Mouse (Mus musculus): ENCODE data around the gene Prdx3.

Prdx3 gene

DNA sequence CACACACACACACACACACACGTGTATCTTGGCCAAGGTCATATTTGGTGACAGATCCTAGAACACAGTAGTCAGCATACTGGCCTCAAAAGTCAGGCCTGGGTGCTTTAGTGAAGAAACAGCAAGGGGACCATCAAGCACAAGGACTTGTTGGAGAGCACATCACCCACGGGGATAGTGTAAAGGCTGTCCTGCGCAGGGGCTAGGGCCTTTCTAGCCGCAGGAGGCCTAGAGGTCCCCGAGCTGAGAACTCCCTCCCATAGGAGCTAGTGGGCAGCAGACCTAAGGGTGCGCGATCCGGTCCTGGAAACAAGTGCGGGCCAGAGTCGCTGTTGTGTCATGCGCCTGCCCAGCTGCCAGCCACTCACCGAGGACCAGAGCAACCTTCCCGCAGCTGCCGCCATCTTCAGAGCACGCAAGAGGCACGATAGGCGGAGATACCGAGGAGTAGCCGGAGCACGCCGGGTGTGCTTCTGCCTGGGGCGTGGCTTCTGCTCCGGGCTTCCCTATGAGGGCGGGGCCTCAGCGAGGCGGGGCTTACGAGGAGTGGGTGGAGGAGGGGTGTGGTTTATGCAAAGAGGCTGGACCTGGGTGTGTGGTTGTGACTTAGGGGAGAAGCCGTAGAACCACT, at the start of gene Prdx3:
TSS of gene Prdx3 (minus strand) at position 493 of the 631 bp plus-strand sequence.
- Histone ChIP-seq H3K4me1 (replicated peaks; ENCODE audit: low read depth, low read length) (peaks cover 22% of the 10 kb centered on the region), H3K4me3 (replicated peaks; ENCODE audit: low read length) (peak within 1 kb of the TSS; percentile 88), H3K36me3 (ENCODE audit: insufficient read depth, low read length) (peaks cover 36% of the 10 kb centered on the region), H3K27me3 (ENCODE audit: insufficient read depth, low read length) (no peaks in the 10 kb centered on the region), H3K9me3 (ENCODE audit: low read length) (no peaks in the 10 kb centered on the region)
- TF ChIP-seq NANOG (IDR thresholded peaks at IDR 0.05; ENCODE audit: borderline replicate concordance, low read length) (no peak), POU5F1 (IDR thresholded peaks at IDR 0.05; ENCODE audit: borderline replicate concordance, low read length) (no peak), CTCF (conservative IDR thresholded peaks at IDR 0.05; ENCODE audit: low read length) (no peak)

DNA sequence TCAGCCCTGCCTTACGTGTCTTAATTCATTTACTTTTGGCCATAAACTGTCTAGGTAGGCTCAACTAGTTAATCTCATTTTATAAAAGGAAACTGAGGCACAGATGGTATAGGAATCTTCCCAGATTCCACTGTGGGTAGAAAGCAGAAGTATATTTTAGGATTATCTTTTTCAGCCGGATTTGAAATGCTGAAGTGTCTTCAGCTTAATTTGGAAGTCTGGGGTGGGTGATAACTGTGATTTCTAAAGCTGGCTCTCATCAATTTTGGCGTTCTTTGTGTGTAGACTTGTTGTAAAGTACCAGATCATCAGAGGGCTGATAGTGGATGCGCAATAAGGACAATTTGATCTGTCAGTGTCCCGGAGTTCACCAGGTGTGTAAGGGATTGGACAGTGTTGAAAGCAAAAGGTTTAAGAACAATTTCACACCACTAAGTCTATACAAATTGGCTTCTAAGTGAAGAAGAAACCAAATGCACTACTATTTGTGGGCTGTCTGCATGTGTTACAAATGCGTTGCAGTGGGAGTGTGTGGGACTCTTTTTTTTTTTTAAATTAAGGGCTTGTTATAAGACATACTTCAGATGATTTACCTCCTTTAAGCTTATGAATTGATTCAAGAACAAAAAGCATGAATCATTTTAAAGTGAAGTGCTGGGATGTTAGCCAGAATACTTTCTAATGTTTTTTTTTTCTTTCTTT, 42.7 kb upstream of the Prdx3 start:
- Histone ChIP-seq H3K36me3 (ENCODE audit: insufficient read depth, low read length) (no peaks in the 10 kb centered on the region), H3K4me3 (replicated peaks; ENCODE audit: low read length) (no peak overlapping the region), H3K9me3 (ENCODE audit: low read length) (no peaks in the 10 kb centered on the region), H3K4me1 (replicated peaks; ENCODE audit: low read depth, low read length) (no peaks in the 10 kb centered on the region), H3K27me3 (ENCODE audit: insufficient read depth, low read length) (no peaks in the 10 kb centered on the region)
- TF ChIP-seq NANOG (IDR thresholded peaks at IDR 0.05; ENCODE audit: borderline replicate concordance, low read length) = no peak
- no peak for TF ChIP-seq CTCF (conservative IDR thresholded peaks at IDR 0.05; ENCODE audit: low read length)
- no peak for TF ChIP-seq POU5F1 (IDR thresholded peaks at IDR 0.05; ENCODE audit: borderline replicate concordance, low read length)

GRCm38 (mm10) chr19:60915862-60916261, 41.5 kb upstream of the Prdx3 start:
- TF ChIP-seq POU5F1 (IDR thresholded peaks at IDR 0.05; ENCODE audit: borderline replicate concordance, low read length) = no peak
- no peak for TF ChIP-seq NANOG (IDR thresholded peaks at IDR 0.05; ENCODE audit: borderline replicate concordance, low read length)
- TF ChIP-seq CTCF (conservative IDR thresholded peaks at IDR 0.05; ENCODE audit: low read length) = no peak
- Histone ChIP-seq H3K4me3 (replicated peaks; ENCODE audit: low read length) (no peak overlapping the region), H3K4me1 (replicated peaks; ENCODE audit: low read depth, low read length) (no peaks in the 10 kb centered on the region), H3K27me3 (ENCODE audit: insufficient read depth, low read length) (no peaks in the 10 kb centered on the region), H3K9me3 (ENCODE audit: low read length) (no peaks in the 10 kb centered on the region), H3K36me3 (ENCODE audit: insufficient read depth, low read length) (no peaks in the 10 kb centered on the region)

DNA sequence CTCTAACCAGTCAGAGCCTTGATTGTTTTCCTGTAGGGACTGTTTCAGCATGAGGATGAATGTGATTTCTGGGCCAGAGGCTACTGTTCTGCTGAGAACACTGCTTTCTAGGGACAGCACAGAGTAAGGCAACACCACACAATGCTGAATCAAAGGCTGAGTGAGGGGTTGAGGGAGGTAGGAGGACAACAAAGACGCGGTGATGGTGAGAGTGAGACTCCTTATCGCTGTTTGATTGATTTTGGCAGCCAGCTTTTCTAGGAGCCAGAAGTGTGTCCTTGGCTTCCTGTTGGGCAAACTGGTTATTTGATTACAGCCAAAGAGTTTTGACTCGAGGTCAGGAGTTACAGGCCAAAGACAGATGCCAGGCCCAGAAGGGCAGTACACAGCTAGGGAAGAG, 40.9 kb upstream of the Prdx3 start:
- Histone ChIP-seq H3K36me3 (ENCODE audit: insufficient read depth, low read length) (no peaks in the 10 kb centered on the region), H3K4me1 (replicated peaks; ENCODE audit: low read depth, low read length) (no peaks in the 10 kb centered on the region), H3K9me3 (ENCODE audit: low read length) (no peaks in the 10 kb centered on the region), H3K4me3 (replicated peaks; ENCODE audit: low read length) (no peak overlapping the region), H3K27me3 (ENCODE audit: insufficient read depth, low read length) (no peaks in the 10 kb centered on the region)
- TF ChIP-seq POU5F1 (IDR thresholded peaks at IDR 0.05; ENCODE audit: borderline replicate concordance, low read length) = no peak
- TF ChIP-seq CTCF (conservative IDR thresholded peaks at IDR 0.05; ENCODE audit: low read length) = no peak
- no peak for TF ChIP-seq NANOG (IDR thresholded peaks at IDR 0.05; ENCODE audit: borderline replicate concordance, low read length)

- no peaks in the 10 kb centered on the region for H3K27me3 ChIP-seq (ENCODE audit: insufficient read depth, low read length)
- no peaks in the 10 kb centered on the region for H3K9me3 ChIP-seq (ENCODE audit: low read length)
- no peaks in the 10 kb centered on the region for H3K36me3 ChIP-seq (ENCODE audit: insufficient read depth, low read length)
- no peak for TF ChIP-seq NANOG (IDR thresholded peaks at IDR 0.05; ENCODE audit: borderline replicate concordance, low read length)
- H3K4me1 ChIP-seq (replicated peaks; ENCODE audit: low read depth, low read length) = no peaks in the 10 kb centered on the region
- H3K4me3 ChIP-seq (replicated peaks; ENCODE audit: low read length) = no peak overlapping the region
These were observed 37.3 kb upstream of the Prdx3 start for GRCm38 (mm10) chr19:60911653-60912052.

DNA sequence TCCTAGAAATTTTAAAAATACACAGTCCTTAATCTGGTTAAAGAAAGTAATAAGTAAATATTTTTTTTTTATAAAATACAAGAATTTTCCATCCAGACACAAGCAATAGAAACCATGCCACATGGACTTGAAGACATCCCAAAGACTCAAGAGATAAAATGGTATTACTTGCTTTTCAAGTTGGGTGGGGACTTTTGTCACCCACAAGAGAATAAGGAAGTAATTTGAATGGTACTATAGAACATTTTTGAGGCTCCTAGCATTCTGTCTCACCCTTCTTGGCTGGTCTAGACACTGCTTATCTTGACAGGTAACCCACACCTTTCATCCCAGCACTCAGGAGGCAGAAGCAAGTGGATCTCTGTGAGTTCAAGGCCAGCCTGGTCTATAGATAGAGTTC, 35.9 kb upstream of the Prdx3 start:
- no peaks in the 10 kb centered on the region for H3K36me3 ChIP-seq (ENCODE audit: insufficient read depth, low read length)
- TF ChIP-seq NANOG (IDR thresholded peaks at IDR 0.05; ENCODE audit: borderline replicate concordance, low read length) = no peak
- no peak for TF ChIP-seq CTCF (conservative IDR thresholded peaks at IDR 0.05; ENCODE audit: low read length)
- no peak for TF ChIP-seq POU5F1 (IDR thresholded peaks at IDR 0.05; ENCODE audit: borderline replicate concordance, low read length)
- no peak overlapping the region for H3K4me3 ChIP-seq (replicated peaks; ENCODE audit: low read length)
- no peaks in the 10 kb centered on the region for H3K27me3 ChIP-seq (ENCODE audit: insufficient read depth, low read length)
- no peaks in the 10 kb centered on the region for H3K4me1 ChIP-seq (replicated peaks; ENCODE audit: low read depth, low read length)
- no peaks in the 10 kb centered on the region for H3K9me3 ChIP-seq (ENCODE audit: low read length)

GRCm38 (mm10) chr19:60905477-60905876, 31.1 kb upstream of the Prdx3 start:
- H3K4me3 ChIP-seq (replicated peaks; ENCODE audit: low read length) = no peak overlapping the region
- H3K27me3 ChIP-seq (ENCODE audit: insufficient read depth, low read length) = no peaks in the 10 kb centered on the region
- no peaks in the 10 kb centered on the region for H3K36me3 ChIP-seq (ENCODE audit: insufficient read depth, low read length)
- no peak for TF ChIP-seq POU5F1 (IDR thresholded peaks at IDR 0.05; ENCODE audit: borderline replicate concordance, low read length)
- TF ChIP-seq NANOG (IDR thresholded peaks at IDR 0.05; ENCODE audit: borderline replicate concordance, low read length) = no peak
- no peak for TF ChIP-seq CTCF (conservative IDR thresholded peaks at IDR 0.05; ENCODE audit: low read length)
- no peaks in the 10 kb centered on the region for H3K4me1 ChIP-seq (replicated peaks; ENCODE audit: low read depth, low read length)
- H3K9me3 ChIP-seq (ENCODE audit: low read length) = peaks cover 6% of the 10 kb centered on the region; the same call in 1 of the 2 replicates

GRCm38 (mm10) chr19:60903971-60904370, 29.6 kb upstream of the Prdx3 start:
- no peaks in the 10 kb centered on the region for H3K27me3 ChIP-seq (ENCODE audit: insufficient read depth, low read length)
- no peak overlapping the region for H3K4me3 ChIP-seq (replicated peaks; ENCODE audit: low read length)
- H3K9me3 ChIP-seq (ENCODE audit: low read length) = peaks cover 6% of the 10 kb centered on the region; the same call in 1 of the 2 replicates
- TF ChIP-seq POU5F1 (IDR thresholded peaks at IDR 0.05; ENCODE audit: borderline replicate concordance, low read length) = no peak
- no peak for TF ChIP-seq CTCF (conservative IDR thresholded peaks at IDR 0.05; ENCODE audit: low read length)
- no peak for TF ChIP-seq NANOG (IDR thresholded peaks at IDR 0.05; ENCODE audit: borderline replicate concordance, low read length)
- H3K36me3 ChIP-seq (ENCODE audit: insufficient read depth, low read length) = no peaks in the 10 kb centered on the region
- no peaks in the 10 kb centered on the region for H3K4me1 ChIP-seq (replicated peaks; ENCODE audit: low read depth, low read length)
